Mouse (Mus musculus) gastrocnemius, postnatal 4 days (tissue): ENCODE measurements around the gene Gm49369. TPM values are rescaled to one million over a fixed set of nuclear protein-coding genes. Genes with fewer than 3 reads are reported as not detected.
"Not testable (repeated sequence)": the region's sequence is repeated elsewhere in the genome, so short reads cannot be mapped to it uniquely, and the experiment has no call there.

Source experiments
- DNase-seq, 2 experiments: peaks; one replicate each; pipeline ENCODE4 v3.0.0; 2021 to 2022; ENCODE audit warnings: low spot score in 2 of 2, mixed read lengths in 2 of 2
- total RNA-seq, 2 experiments: library from RNA; stranded (reverse); gene quantifications; 2 replicates each; pipeline ENCODE4 v1.2.3; 2021

Gm49369 gene
- total RNA-seq, 2 experiments from 2014 or later, result 1.3 TPM; not detected in 1

GRCm38 (mm10) chr7:142331281-142331680, 51.2 kb downstream of the Gm49369 start:
- no peak for DNase-seq

GRCm38 (mm10) chr7:142330271-142330724, 52.2 kb downstream of the Gm49369 start:
- DNase-seq, result no peak

GRCm38 (mm10) chr7:142328507-142328906, 54.0 kb downstream of the Gm49369 start:
- no peak for DNase-seq

GRCm38 (mm10) chr7:142326714-142327445, 55.6 kb downstream of the Gm49369 start:
- DNase-seq, result no peak

GRCm38 (mm10) chr7:142323396-142324117, 58.9 kb downstream of the Gm49369 start:
- DNase-seq, result no peak

- no peak for DNase-seq
Observed at GRCm38 (mm10) chr7:142322641-142323040, 59.8 kb downstream of the Gm49369 start.

- DNase-seq, result not testable (repeated sequence)
Observed at GRCm38 (mm10) chr7:142321637-142322306, 60.7 kb downstream of the Gm49369 start.

Other genes starting within 250 kb of the Gm49369 start
- gene Gm39115, start 246.6 kb downstream of the Gm49369 start, total RNA-seq, result not detected
- gene Gm45337, start 238.1 kb downstream of the Gm49369 start, total RNA-seq, result not detected
- not detected for gene Gm29735, start 225.6 kb downstream of the Gm49369 start, total RNA-seq
- gene Gm4553, start 216.9 kb downstream of the Gm49369 start, total RNA-seq, result not detected
- not detected for gene Krtap5-2, start 206.7 kb downstream of the Gm49369 start, total RNA-seq
- not detected for gene Gm10153, start 192.3 kb downstream of the Gm49369 start, total RNA-seq
- not detected for gene Krtap5-3, start 181.3 kb downstream of the Gm49369 start, total RNA-seq
- gene Gm7579, start 170.8 kb downstream of the Gm49369 start, total RNA-seq, result not detected
- gene Krtap5-5, start 152.7 kb downstream of the Gm49369 start, total RNA-seq, result not detected
- not detected for gene Gm40460, start 141.6 kb downstream of the Gm49369 start, total RNA-seq
- gene Gm2431, start 124.3 kb downstream of the Gm49369 start, total RNA-seq, result not detected
- not detected for gene Gm4559, start 108.3 kb downstream of the Gm49369 start, total RNA-seq
- not detected for gene Krtap5-1, start 85.5 kb downstream of the Gm49369 start, total RNA-seq
- not detected for gene Krtap5-4, start 79.1 kb downstream of the Gm49369 start, total RNA-seq
- 1 to 10 TPM in 1 of 2 experiments, not detected in 1; 1.1 TPM for gene Ifitm10, start 8.9 kb downstream of the Gm49369 start, total RNA-seq
- 100 to 1,000 TPM; 265 to 273 TPM for gene Ctsd, start 5.4 kb upstream of the Gm49369 start, total RNA-seq
- gene Syt8, start 52.2 kb upstream of the Gm49369 start, total RNA-seq, result not detected
- 1,000 to 10,000 TPM; 7,757 to 8,026 TPM for gene Tnni2, start 59.1 kb upstream of the Gm49369 start, total RNA-seq
- 10 to 100 TPM; 26.3 to 28.7 TPM for gene Lsp1, start 78.1 kb upstream of the Gm49369 start, total RNA-seq
- over 10,000 TPM in 1 of 2 experiments, 1,000 to 10,000 TPM in 1; 9,881 to 10,830 TPM for gene Tnnt3, start 116.2 kb upstream of the Gm49369 start, total RNA-seq
- gene Mrpl23, start 150.0 kb upstream of the Gm49369 start, total RNA-seq, result 1 to 10 TPM; 6.3 to 9.4 TPM